Mouse (Mus musculus) ES-Bruce4 (cell line): ENCODE data around the gene Hook2.

ENCODE experiments used
- CTCF ChIP-seq: IDR thresholded peaks from one replicate; pipeline ENCODE4 v1.8.1; 2011; ENCODE audit warnings: low read depth, low read length
- EP300 ChIP-seq: IDR thresholded peaks from 2 replicates; pipeline ENCODE4 v1.6.1; 2011; ENCODE audit warnings: low read depth, low read length; ENCODE audit not compliant: insufficient read depth
- POLR2A ChIP-seq: IDR thresholded peaks from one replicate; pipeline ENCODE4 v1.8.1; 2011; ENCODE audit warnings: low read length; ENCODE audit not compliant: insufficient read depth

DNA sequence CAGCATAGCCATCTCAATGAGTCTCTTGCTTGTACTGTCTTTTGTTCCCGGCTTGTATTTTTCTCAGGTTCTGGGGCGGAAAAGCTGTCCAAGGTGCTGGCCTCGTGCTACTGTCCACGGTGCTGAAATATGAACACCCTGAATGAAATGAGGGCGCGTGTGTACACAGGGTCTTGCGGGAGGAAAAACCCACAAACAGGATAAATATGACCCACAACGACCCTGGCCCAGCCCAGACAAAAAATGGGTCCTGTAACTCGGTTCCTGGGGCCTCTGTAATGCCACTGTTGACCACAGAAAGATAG lies 43.2 kb upstream of the Hook2 start:
- no peak for TF ChIP-seq CTCF
- TF ChIP-seq POLR2A = no peak
- TF ChIP-seq EP300 = no peak
